Mouse (Mus musculus): Measurements from ENCODE around the gene Fyn. TPM values are rescaled to one million over a fixed set of nuclear protein-coding genes. Genes with fewer than 3 reads are reported as not detected.

The Fyn gene
- polyA plus RNA-seq, 1 experiment from 2014 or later = 21.4 TPM

GRCm38 (mm10) chr10:39520123-39520989 lies 151.7 kb downstream of the Fyn start:
- H3K4me3 ChIP-seq = no peak overlapping the region
- H3K4me2 ChIP-seq = no peak overlapping the region
- no peak overlapping the region for H3K27ac ChIP-seq
- H3K27me3 ChIP-seq = no peaks in the 10 kb centered on the region
- peaks cover 6% of the 10 kb centered on the region for H3K36me3 ChIP-seq
- peak; percentile 69; the same call in 1 of the 2 replicates for ATAC-seq (ENCODE audit: borderline replicate concordance, extremely low read depth, low FRiP score, low TSS enrichment)
- no peaks in the 10 kb centered on the region for H3K9me3 ChIP-seq
- WGBS = 46% methylated on average over 9 of the region's 9 CpGs
- H3K4me1 ChIP-seq = peaks cover 30% of the 10 kb centered on the region
- no peak overlapping the region for H3K9ac ChIP-seq

- no peak overlapping the region for H3K27ac ChIP-seq
- no peaks in the 10 kb centered on the region for H3K9me3 ChIP-seq
- H3K27me3 ChIP-seq = no peaks in the 10 kb centered on the region
- H3K4me1 ChIP-seq = peaks cover 30% of the 10 kb centered on the region
- WGBS = 46% methylated on average over 1 of the region's 1 CpGs
- H3K4me2 ChIP-seq = no peak overlapping the region
- no peak overlapping the region for H3K9ac ChIP-seq
- no peak overlapping the region for H3K4me3 ChIP-seq
- no peak for ATAC-seq (ENCODE audit: borderline replicate concordance, extremely low read depth, low FRiP score, low TSS enrichment)
- H3K36me3 ChIP-seq = no peaks in the 10 kb centered on the region
Measured at GRCm38 (mm10) chr10:39521327-39521726, 152.7 kb downstream of the Fyn start.

GRCm38 (mm10) chr10:39521861-39522391 lies 153.3 kb downstream of the Fyn start:
- H3K9ac ChIP-seq = no peak overlapping the region
- no peak overlapping the region for H3K4me2 ChIP-seq
- H3K4me3 ChIP-seq = no peak overlapping the region
- H3K9me3 ChIP-seq = no peaks in the 10 kb centered on the region
- ATAC-seq (ENCODE audit: borderline replicate concordance, extremely low read depth, low FRiP score, low TSS enrichment) = no peak; the same call in 1 of the 2 replicates
- WGBS = 49% methylated on average over 5 of the region's 5 CpGs
- no peaks in the 10 kb centered on the region for H3K36me3 ChIP-seq
- 0 out of 2 replicates have a peak overlapping the region, but pooled peaks have one; percentile 18 for H3K27ac ChIP-seq
- H3K4me1 ChIP-seq = peaks cover 32% of the 10 kb centered on the region
- H3K27me3 ChIP-seq = no peaks in the 10 kb centered on the region

GRCm38 (mm10) chr10:39522857-39523614 lies 154.4 kb downstream of the Fyn start:
- Histone ChIP-seq H3K9me3 (no peaks in the 10 kb centered on the region), H3K9ac (no peak overlapping the region), H3K4me1 (peaks cover 40% of the 10 kb centered on the region), H3K27ac (0 out of 2 replicates have a peak overlapping the region, but pooled peaks have one; percentile 18), H3K36me3 (no peaks in the 10 kb centered on the region), H3K4me2 (no peak overlapping the region), H3K4me3 (no peak overlapping the region), H3K27me3 (no peaks in the 10 kb centered on the region)
- no peak for ATAC-seq (ENCODE audit: borderline replicate concordance, extremely low read depth, low FRiP score, low TSS enrichment)
- WGBS = 72% methylated on average over 11 of the region's 11 CpGs

GRCm38 (mm10) chr10:39524355-39524754 lies 155.7 kb downstream of the Fyn start:
- no peak for ATAC-seq (ENCODE audit: borderline replicate concordance, extremely low read depth, low FRiP score, low TSS enrichment)
- Histone ChIP-seq H3K9me3 (no peaks in the 10 kb centered on the region), H3K4me3 (no peak overlapping the region), H3K27ac (no peak overlapping the region), H3K9ac (no peak overlapping the region), H3K4me2 (no peak overlapping the region), H3K27me3 (no peaks in the 10 kb centered on the region), H3K4me1 (peaks cover 36% of the 10 kb centered on the region), H3K36me3 (no peaks in the 10 kb centered on the region)
- WGBS = 33% methylated on average over 8 of the region's 8 CpGs

GRCm38 (mm10) chr10:39525431-39525830 lies 156.8 kb downstream of the Fyn start:
- Histone ChIP-seq H3K27me3 (no peaks in the 10 kb centered on the region), H3K4me2 (no peak overlapping the region), H3K9me3 (no peaks in the 10 kb centered on the region), H3K4me3 (no peak overlapping the region), H3K27ac (no peak overlapping the region), H3K4me1 (peaks cover 30% of the 10 kb centered on the region; the same call in 1 of the 2 replicates), H3K9ac (no peak overlapping the region), H3K36me3 (no peaks in the 10 kb centered on the region)
- no peak for ATAC-seq (ENCODE audit: borderline replicate concordance, extremely low read depth, low FRiP score, low TSS enrichment)
- 90% methylated on average over 13 of the region's 13 CpGs for WGBS

- H3K36me3 ChIP-seq = no peaks in the 10 kb centered on the region
- H3K9ac ChIP-seq = no peak overlapping the region
- 46% methylated on average over 3 of the region's 5 CpGs for WGBS
- H3K9me3 ChIP-seq = no peaks in the 10 kb centered on the region
- no peak overlapping the region for H3K4me3 ChIP-seq
- H3K4me1 ChIP-seq = peaks cover 32% of the 10 kb centered on the region
- no peak overlapping the region for H3K27ac ChIP-seq
- no peaks in the 10 kb centered on the region for H3K27me3 ChIP-seq
- H3K4me2 ChIP-seq = no peak overlapping the region
- peak; percentile 25; the same call in 1 of the 2 replicates for ATAC-seq (ENCODE audit: borderline replicate concordance, extremely low read depth, low FRiP score, low TSS enrichment)
Measured at GRCm38 (mm10) chr10:39527113-39527512, 158.5 kb downstream of the Fyn start.

GRCm38 (mm10) chr10:39529179-39529578 lies 160.5 kb downstream of the Fyn start:
- 80% methylated on average over 14 of the region's 14 CpGs for WGBS
- Histone ChIP-seq H3K4me1 (peaks cover 46% of the 10 kb centered on the region), H3K4me2 (no peak overlapping the region), H3K27ac (no peak overlapping the region), H3K9me3 (no peaks in the 10 kb centered on the region), H3K4me3 (no peak overlapping the region), H3K9ac (no peak overlapping the region), H3K27me3 (no peaks in the 10 kb centered on the region), H3K36me3 (0 out of 2 replicates have a peak, but pooled peaks cover 3% of the 10 kb centered on the region)
- no peak for ATAC-seq (ENCODE audit: borderline replicate concordance, extremely low read depth, low FRiP score, low TSS enrichment)

GRCm38 (mm10) chr10:39532008-39532740 lies 163.5 kb downstream of the Fyn start:
- Histone ChIP-seq H3K36me3 (0 out of 2 replicates have a peak, but pooled peaks cover 3% of the 10 kb centered on the region), H3K9ac (no peak overlapping the region), H3K9me3 (no peaks in the 10 kb centered on the region), H3K4me1 (peaks cover 71% of the 10 kb centered on the region), H3K27me3 (no peaks in the 10 kb centered on the region), H3K4me3 (no peak overlapping the region), H3K27ac (no peak overlapping the region), H3K4me2 (no peak overlapping the region)
- WGBS = 53% methylated on average over 20 of the region's 20 CpGs
- no peak for ATAC-seq (ENCODE audit: borderline replicate concordance, extremely low read depth, low FRiP score, low TSS enrichment)

GRCm38 (mm10) chr10:39532823-39533222 lies 164.2 kb downstream of the Fyn start:
- WGBS = 55% methylated on average over 7 of the region's 7 CpGs
- H3K4me2 ChIP-seq = no peak overlapping the region
- peak overlapping the region; percentile 46; the same call in 1 of the 2 replicates for H3K27ac ChIP-seq
- H3K4me1 ChIP-seq = peaks cover 72% of the 10 kb centered on the region
- no peak overlapping the region for H3K9ac ChIP-seq
- H3K9me3 ChIP-seq = no peaks in the 10 kb centered on the region
- H3K27me3 ChIP-seq = no peaks in the 10 kb centered on the region
- 0 out of 2 replicates have a peak, but pooled peaks cover 3% of the 10 kb centered on the region for H3K36me3 ChIP-seq
- ATAC-seq (ENCODE audit: borderline replicate concordance, extremely low read depth, low FRiP score, low TSS enrichment) = no peak
- H3K4me3 ChIP-seq = no peak overlapping the region

GRCm38 (mm10) chr10:39534324-39535026 lies 165.8 kb downstream of the Fyn start:
- Histone ChIP-seq H3K27me3 (no peaks in the 10 kb centered on the region), H3K9me3 (no peaks in the 10 kb centered on the region), H3K4me3 (no peak overlapping the region), H3K4me1 (peaks cover 66% of the 10 kb centered on the region), H3K9ac (no peak overlapping the region), H3K4me2 (no peak overlapping the region), H3K36me3 (0 out of 2 replicates have a peak, but pooled peaks cover 3% of the 10 kb centered on the region), H3K27ac (peak overlapping the region; percentile 79)
- ATAC-seq (ENCODE audit: borderline replicate concordance, extremely low read depth, low FRiP score, low TSS enrichment) = peak; percentile 68
- 36% methylated on average over 9 of the region's 9 CpGs for WGBS
